Mouse (Mus musculus): ENCODE measurements around the gene Rap1b. TPM values are rescaled to one million over a fixed set of nuclear protein-coding genes. Genes with fewer than 3 reads are reported as not detected.

The Rap1b gene
- total RNA-seq, 2 experiments from 2014 or later = 55.7 to 58.5 TPM

- Histone ChIP-seq H3K4me3 (no peak overlapping the region), H3K27ac (no peak overlapping the region)
- TF ChIP-seq CTCF (conservative IDR thresholded peaks at IDR 0.05) = no peak
- DNase-seq (ENCODE audit: low spot score in 2 of 2) = no peak
These were observed 61.9 kb downstream of the Rap1b start for GRCm38 (mm10) chr10:117783786-117784420.

- no peak for DNase-seq (ENCODE audit: low spot score in 2 of 2)
- TF ChIP-seq CTCF (conservative IDR thresholded peaks at IDR 0.05) = no peak
- no peak overlapping the region for H3K4me3 ChIP-seq
- no peak overlapping the region for H3K27ac ChIP-seq
These were observed 63.2 kb downstream of the Rap1b start for GRCm38 (mm10) chr10:117782491-117783260.

- no peak for DNase-seq (ENCODE audit: low spot score in 2 of 2)
- Histone ChIP-seq H3K27ac (no peak overlapping the region), H3K4me3 (no peak overlapping the region)
- TF ChIP-seq CTCF (conservative IDR thresholded peaks at IDR 0.05) = no peak
These were observed 63.8 kb downstream of the Rap1b start for GRCm38 (mm10) chr10:117782056-117782455.

GRCm38 (mm10) chr10:117781021-117781725 is 64.7 kb downstream of the Rap1b start:
- Histone ChIP-seq H3K27ac (no peak overlapping the region), H3K4me3 (no peak overlapping the region)
- TF ChIP-seq CTCF (conservative IDR thresholded peaks at IDR 0.05) = no peak
- DNase-seq (ENCODE audit: low spot score in 2 of 2) = no peak

GRCm38 (mm10) chr10:117780306-117780911 is 65.4 kb downstream of the Rap1b start:
- no peak for TF ChIP-seq CTCF (conservative IDR thresholded peaks at IDR 0.05)
- H3K4me3 ChIP-seq = no peak overlapping the region
- no peak for DNase-seq (ENCODE audit: low spot score in 2 of 2)
- H3K27ac ChIP-seq = no peak overlapping the region

GRCm38 (mm10) chr10:117779581-117780305 is 66.1 kb downstream of the Rap1b start:
- Histone ChIP-seq H3K27ac (no peak overlapping the region), H3K4me3 (no peak overlapping the region)
- TF ChIP-seq CTCF (conservative IDR thresholded peaks at IDR 0.05) = no peak
- DNase-seq (ENCODE audit: low spot score in 2 of 2) = no peak

- TF ChIP-seq CTCF (conservative IDR thresholded peaks at IDR 0.05) = no peak
- Histone ChIP-seq H3K27ac (no peak overlapping the region), H3K4me3 (no peak overlapping the region)
- DNase-seq (ENCODE audit: low spot score in 2 of 2) = no peak
These were observed 66.9 kb downstream of the Rap1b start for GRCm38 (mm10) chr10:117778951-117779350.

- no peak for DNase-seq (ENCODE audit: low spot score in 2 of 2)
- Histone ChIP-seq H3K4me3 (no peak overlapping the region), H3K27ac (no peak overlapping the region)
- TF ChIP-seq CTCF (conservative IDR thresholded peaks at IDR 0.05) = no peak
These were observed 67.4 kb downstream of the Rap1b start for GRCm38 (mm10) chr10:117778328-117778910.

- Histone ChIP-seq H3K4me3 (no peak overlapping the region), H3K27ac (no peak overlapping the region)
- no peak for TF ChIP-seq CTCF (conservative IDR thresholded peaks at IDR 0.05)
- no peak for DNase-seq (ENCODE audit: low spot score in 2 of 2)
These were observed 68.1 kb downstream of the Rap1b start for GRCm38 (mm10) chr10:117777501-117778327.

GRCm38 (mm10) chr10:117777103-117777470 is 68.7 kb downstream of the Rap1b start:
- TF ChIP-seq CTCF (conservative IDR thresholded peaks at IDR 0.05) = no peak

More at GRCm38 (mm10) chr10:117777103-117777470, 68.7 kb downstream of the Rap1b start:
- H3K27ac ChIP-seq = no peak overlapping the region
- H3K4me3 ChIP-seq = no peak overlapping the region
- no peak for DNase-seq (ENCODE audit: low spot score in 2 of 2)

Measured in layer of hippocampus, adult 2 months (tissue).